Mouse (Mus musculus): ENCODE measurements around the gene Colec11. TPM values are rescaled to one million over a fixed set of nuclear protein-coding genes. Genes with fewer than 3 reads are reported as not detected.

Gene Colec11
- polyA plus RNA-seq (2015; fragmentation: Nextera tagmentation; extraction: Ambion mirVana): 0.30 TPM in 1 of 2 replicates, not detected in the other

GRCm38 (mm10) chr12:28623195-28623594, at the start of gene Colec11:
TSS of gene Colec11 (minus strand) at chr12:28623377.
- ATAC-seq (ENCODE audit: insufficient number of reproducible peaks, insufficient read depth, low FRiP score, low TSS enrichment, low read depth): no peak
- Histone ChIP-seq H3K4me1 (0 out of 2 replicates have a peak, but pooled peaks cover 13% of the 10 kb centered on the region), H3K9me3 (no peaks in the 10 kb centered on the region), H3K27me3 (no peaks in the 10 kb centered on the region), H3K4me3 (no peak within 1 kb of the TSS), H3K4me2 (no peak within 1 kb of the TSS), H3K27ac (no peak within 1 kb of the TSS), H3K9ac (no peak within 1 kb of the TSS), H3K36me3 (peaks cover 4% of the 10 kb centered on the region; the same call in 1 of the 2 replicates)
- 53% methylated on average over 5 of the region's 5 CpGs for WGBS

GRCm38 (mm10) chr12:28667287-28667686, 44.1 kb upstream of the Colec11 start:
- no peaks in the 10 kb centered on the region for H3K9me3 ChIP-seq
- H3K4me2 ChIP-seq: no peak overlapping the region
- H3K36me3 ChIP-seq: peaks cover 4% of the 10 kb centered on the region; the same call in 1 of the 2 replicates
- no peak overlapping the region for H3K4me3 ChIP-seq
- no peak for ATAC-seq (ENCODE audit: insufficient number of reproducible peaks, insufficient read depth, low FRiP score, low TSS enrichment, low read depth)
- no peaks in the 10 kb centered on the region for H3K27me3 ChIP-seq
- WGBS: 15% methylated on average over 8 of the region's 8 CpGs
- H3K27ac ChIP-seq: no peak overlapping the region
- H3K9ac ChIP-seq: peak overlapping the region; percentile 6; the same call in 1 of the 2 replicates
- peaks cover 10% of the 10 kb centered on the region for H3K4me1 ChIP-seq

- H3K27me3 ChIP-seq: no peaks in the 10 kb centered on the region
- H3K4me1 ChIP-seq: peaks cover 10% of the 10 kb centered on the region
- 67% methylated on average over 4 of the region's 4 CpGs for WGBS
- no peaks in the 10 kb centered on the region for H3K9me3 ChIP-seq
- H3K36me3 ChIP-seq: peaks cover 8% of the 10 kb centered on the region; the same call in 1 of the 2 replicates
- H3K4me3 ChIP-seq: no peak overlapping the region
- H3K4me2 ChIP-seq: no peak overlapping the region
- H3K27ac ChIP-seq: no peak overlapping the region
- H3K9ac ChIP-seq: no peak overlapping the region
- ATAC-seq (ENCODE audit: insufficient number of reproducible peaks, insufficient read depth, low FRiP score, low TSS enrichment, low read depth): no peak
Measured at GRCm38 (mm10) chr12:28666734-28667133, 43.6 kb upstream of the Colec11 start.

- H3K9me3 ChIP-seq: no peaks in the 10 kb centered on the region
- H3K4me3 ChIP-seq: no peak overlapping the region
- H3K9ac ChIP-seq: no peak overlapping the region
- no peaks in the 10 kb centered on the region for H3K27me3 ChIP-seq
- H3K27ac ChIP-seq: no peak overlapping the region
- no peak overlapping the region for H3K4me2 ChIP-seq
- peaks cover 9% of the 10 kb centered on the region for H3K4me1 ChIP-seq
- 80% methylated on average over 4 of the region's 4 CpGs for WGBS
- H3K36me3 ChIP-seq: peaks cover 45% of the 10 kb centered on the region
- no peak for ATAC-seq (ENCODE audit: insufficient number of reproducible peaks, insufficient read depth, low FRiP score, low TSS enrichment, low read depth)
Measured at GRCm38 (mm10) chr12:28662628-28663027, 39.5 kb upstream of the Colec11 start.

- 1% methylated on average over 52 of the region's 52 CpGs for WGBS
Measured at GRCm38 (mm10) chr12:28649141-28650110, 26.2 kb upstream of the Colec11 start, which contains the start of gene Rnaseh1. TSS of gene Rnaseh1 (plus strand) at chr12:28649602.

GRCm38 (mm10) chr12:28638778-28639177, 15.6 kb upstream of the Colec11 start:
- Histone ChIP-seq H3K9me3 (no peaks in the 10 kb centered on the region), H3K9ac (no peak overlapping the region), H3K27ac (no peak overlapping the region), H3K27me3 (peaks cover 4% of the 10 kb centered on the region), H3K4me2 (no peak overlapping the region), H3K4me3 (no peak overlapping the region), H3K36me3 (peaks cover 9% of the 10 kb centered on the region), H3K4me1 (peaks cover 10% of the 10 kb centered on the region)
- ATAC-seq (ENCODE audit: insufficient number of reproducible peaks, insufficient read depth, low FRiP score, low TSS enrichment, low read depth): no peak
- WGBS: 60% methylated on average over 2 of the region's 2 CpGs

More at GRCm38 (mm10) chr12:28649141-28650110, 26.2 kb upstream of the Colec11 start, which contains the start of gene Rnaseh1:
- Histone ChIP-seq H3K36me3 (peaks cover 20% of the 10 kb centered on the region), H3K9ac (peak within 1 kb of the TSS; percentile 85), H3K4me3 (peak within 1 kb of the TSS; percentile 88), H3K27me3 (no peaks in the 10 kb centered on the region; the same call in 1 of the 2 replicates), H3K27ac (peak within 1 kb of the TSS; percentile 79), H3K4me2 (peak within 1 kb of the TSS; percentile 89), H3K9me3 (no peaks in the 10 kb centered on the region), H3K4me1 (peaks cover 10% of the 10 kb centered on the region)
- peak; percentile 88 for ATAC-seq (ENCODE audit: insufficient number of reproducible peaks, insufficient read depth, low FRiP score, low TSS enrichment, low read depth)

GRCm38 (mm10) chr12:28636543-28636942, 13.4 kb upstream of the Colec11 start:
- peak overlapping the region; percentile 89 for H3K4me3 ChIP-seq
- no peak overlapping the region for H3K9ac ChIP-seq
- peaks cover 31% of the 10 kb centered on the region for H3K36me3 ChIP-seq
- ATAC-seq (ENCODE audit: insufficient number of reproducible peaks, insufficient read depth, low FRiP score, low TSS enrichment, low read depth): no peak
- H3K9me3 ChIP-seq: no peaks in the 10 kb centered on the region
- H3K27ac ChIP-seq: no peak overlapping the region
- H3K4me1 ChIP-seq: peaks cover 26% of the 10 kb centered on the region
- 91% methylated on average over 6 of the region's 6 CpGs for WGBS
- no peaks in the 10 kb centered on the region for H3K27me3 ChIP-seq
- H3K4me2 ChIP-seq: peak overlapping the region; percentile 61

- peak within 1 kb of the TSS; percentile 89 for H3K4me3 ChIP-seq
- H3K27ac ChIP-seq: peak within 1 kb of the TSS; percentile 92
- peak within 1 kb of the TSS; percentile 82 for H3K4me2 ChIP-seq
- no peaks in the 10 kb centered on the region for H3K9me3 ChIP-seq
- no peaks in the 10 kb centered on the region for H3K27me3 ChIP-seq
- peak within 1 kb of the TSS; percentile 99 for H3K9ac ChIP-seq
- H3K4me1 ChIP-seq: peaks cover 26% of the 10 kb centered on the region
- peak; percentile 92 for ATAC-seq (ENCODE audit: insufficient number of reproducible peaks, insufficient read depth, low FRiP score, low TSS enrichment, low read depth)
- H3K36me3 ChIP-seq: peaks cover 38% of the 10 kb centered on the region
- 6% methylated on average over 69 of the region's 69 CpGs for WGBS
Measured at GRCm38 (mm10) chr12:28635535-28636476, 12.6 kb upstream of the Colec11 start, which contains the start of gene Rps7. TSS of gene Rps7 (minus strand) at chr12:28635953.

GRCm38 (mm10) chr12:28635058-28635534, 11.9 kb upstream of the Colec11 start:
- WGBS: 1% methylated on average over 23 of the region's 23 CpGs

GRCm38 (mm10) chr12:28628436-28628835, 5.3 kb upstream of the Colec11 start:
- ATAC-seq (ENCODE audit: insufficient number of reproducible peaks, insufficient read depth, low FRiP score, low TSS enrichment, low read depth): no peak
- peaks cover 56% of the 10 kb centered on the region for H3K36me3 ChIP-seq
- no peak overlapping the region for H3K4me2 ChIP-seq
- H3K27me3 ChIP-seq: no peaks in the 10 kb centered on the region
- H3K4me1 ChIP-seq: peaks cover 12% of the 10 kb centered on the region; the same call in 1 of the 2 replicates
- 87% methylated on average over 2 of the region's 2 CpGs for WGBS
- H3K4me3 ChIP-seq: no peak overlapping the region
- H3K27ac ChIP-seq: no peak overlapping the region
- no peaks in the 10 kb centered on the region for H3K9me3 ChIP-seq
- no peak overlapping the region for H3K9ac ChIP-seq

More at GRCm38 (mm10) chr12:28635058-28635534, 11.9 kb upstream of the Colec11 start:
- Histone ChIP-seq H3K36me3 (peaks cover 45% of the 10 kb centered on the region), H3K4me2 (peak overlapping the region; percentile 82), H3K27ac (peak overlapping the region; percentile 92), H3K9me3 (no peaks in the 10 kb centered on the region), H3K4me3 (peak overlapping the region; percentile 89), H3K27me3 (no peaks in the 10 kb centered on the region), H3K4me1 (peaks cover 26% of the 10 kb centered on the region), H3K9ac (peak overlapping the region; percentile 99)
- no peak for ATAC-seq (ENCODE audit: insufficient number of reproducible peaks, insufficient read depth, low FRiP score, low TSS enrichment, low read depth)

Data from embryonic facial prominence, embryonic 13.5 days (tissue).